Mouse (Mus musculus) skeletal muscle tissue, postnatal 0 days (tissue): ENCODE data around the gene Fbxl12. TPM values are rescaled to one million over a fixed set of nuclear protein-coding genes. Genes with fewer than 3 reads are reported as not detected.

Experiments used
- polyA plus RNA-seq: library from polyadenylated mRNA; unstranded; fragments of >200 nt; fragmentation: Nextera tagmentation; extraction: Ambion mirVana; gene quantifications from 2 replicates; pipeline ENCODE4 v1.2.1, GENCODE M21; 2015

Fbxl12 gene
- 13.1 and 13.8 TPM in 2 replicates for polyA plus RNA-seq

DNA sequence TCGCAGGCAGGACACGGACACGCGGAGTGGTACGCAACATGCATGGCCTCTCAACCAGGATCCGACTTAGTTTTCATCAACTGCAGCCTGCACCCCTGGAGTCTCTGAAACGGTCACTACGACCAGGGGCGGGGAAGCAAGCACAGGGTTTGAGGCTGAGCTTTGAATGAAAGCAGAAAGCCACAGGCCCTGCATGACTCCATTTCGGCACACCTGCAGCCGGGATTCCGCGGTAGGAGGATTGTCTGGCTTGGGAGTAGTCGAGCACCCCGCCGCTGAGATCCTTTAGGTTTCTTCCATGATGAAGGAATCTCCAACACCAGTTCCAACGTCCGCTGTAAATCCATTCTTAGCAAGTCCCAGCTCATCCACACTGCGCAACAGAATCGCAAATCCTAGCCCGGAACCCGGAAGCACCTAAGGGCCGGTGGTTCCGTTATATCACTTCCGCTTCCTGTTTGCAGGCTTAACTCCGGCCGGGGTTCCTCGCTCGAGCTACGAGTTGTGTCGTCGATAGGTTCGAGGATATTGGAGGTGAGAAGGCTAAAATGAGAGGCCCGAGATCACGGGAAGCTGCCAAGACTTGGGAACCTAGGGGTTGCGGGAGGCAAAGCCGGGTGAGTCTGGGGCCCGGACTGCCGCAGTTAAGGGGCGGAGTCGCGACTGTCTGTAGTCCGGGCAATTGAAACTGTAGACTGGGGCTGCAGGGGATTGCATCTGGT lies at the start of gene Fbxl12:
Gene Fbxl12, minus strand, starts transcription at position 408 of the 722 bp plus-strand sequence.

DNA sequence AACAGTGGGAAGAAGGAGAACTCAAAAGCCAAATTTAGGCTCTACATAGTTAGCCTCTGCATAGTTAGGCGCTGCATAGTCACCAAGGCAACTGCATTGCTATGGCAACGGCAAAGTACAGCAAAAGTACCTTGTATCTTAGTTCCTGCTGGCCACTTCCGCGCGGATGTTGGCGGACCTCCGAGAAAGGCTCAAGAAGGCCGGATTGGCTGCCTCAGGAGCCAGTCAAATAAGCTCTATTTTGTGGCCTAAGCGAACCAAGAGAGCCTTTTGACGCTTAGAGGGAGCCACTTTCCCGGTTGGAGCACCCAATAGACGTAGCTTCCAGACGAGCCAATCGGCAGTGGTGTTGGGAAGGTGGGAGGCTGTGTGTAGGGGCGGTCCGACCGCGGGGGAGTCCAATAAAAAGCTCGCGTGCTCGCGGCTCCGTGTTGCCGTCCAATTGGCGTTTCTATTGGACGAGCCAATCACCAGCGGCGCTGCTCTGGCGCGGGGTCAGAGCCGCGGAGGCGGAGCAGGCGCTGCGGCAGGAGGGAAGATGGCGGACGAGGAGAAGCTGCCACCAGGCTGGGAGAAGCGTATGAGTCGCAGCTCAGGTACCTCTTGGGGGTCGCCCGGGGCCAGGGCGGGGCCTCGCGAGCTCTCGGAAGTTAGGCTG lies 7.2 kb upstream of the Fbxl12 start, which contains the start of gene Pin1:
Gene Pin1, plus strand, starts transcription at position 494 of the 658 bp plus-strand sequence.

DNA sequence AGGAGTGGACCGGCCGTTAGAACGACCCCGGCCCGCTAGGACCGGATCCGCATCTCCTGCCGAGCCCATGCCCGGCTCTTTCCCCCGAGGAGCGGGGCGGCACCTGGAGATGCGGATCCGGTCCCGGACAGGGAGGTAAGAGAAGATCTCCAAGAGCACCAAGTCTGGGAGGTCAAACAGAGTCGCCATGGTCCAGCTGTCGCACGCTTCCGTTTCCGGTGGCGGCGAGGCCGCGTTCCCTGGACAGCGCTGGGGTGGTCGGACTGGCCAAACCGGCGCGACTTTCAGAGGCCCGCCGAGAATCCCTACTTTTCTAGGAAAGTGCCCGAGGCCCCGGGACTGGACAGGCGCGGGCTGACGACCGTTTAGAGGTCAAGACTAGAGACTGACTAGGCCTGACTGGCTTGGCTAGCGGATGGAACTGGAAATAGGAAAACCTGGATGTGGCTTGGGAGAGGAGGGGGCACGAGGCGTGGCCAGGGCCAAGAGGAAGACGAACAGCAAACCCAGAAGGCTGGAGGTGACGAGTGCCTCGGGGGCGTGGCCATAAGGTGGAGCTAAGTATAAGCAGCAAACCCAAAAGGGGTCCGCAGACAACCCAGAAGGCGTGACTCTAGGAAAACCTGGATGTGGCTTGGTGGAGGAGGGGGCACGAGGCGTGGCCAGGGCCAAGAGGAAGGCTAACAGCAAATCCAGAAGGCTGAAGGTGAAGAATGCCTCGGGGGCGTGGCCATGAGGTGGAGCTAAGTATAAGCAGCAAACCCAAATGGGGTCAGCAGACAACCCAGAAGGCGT lies 2.3 kb downstream of the Fbxl12 start, which contains the start of gene Ubl5:
Gene Ubl5, plus strand, starts transcription at position 778 of the 795 bp plus-strand sequence.

DNA sequence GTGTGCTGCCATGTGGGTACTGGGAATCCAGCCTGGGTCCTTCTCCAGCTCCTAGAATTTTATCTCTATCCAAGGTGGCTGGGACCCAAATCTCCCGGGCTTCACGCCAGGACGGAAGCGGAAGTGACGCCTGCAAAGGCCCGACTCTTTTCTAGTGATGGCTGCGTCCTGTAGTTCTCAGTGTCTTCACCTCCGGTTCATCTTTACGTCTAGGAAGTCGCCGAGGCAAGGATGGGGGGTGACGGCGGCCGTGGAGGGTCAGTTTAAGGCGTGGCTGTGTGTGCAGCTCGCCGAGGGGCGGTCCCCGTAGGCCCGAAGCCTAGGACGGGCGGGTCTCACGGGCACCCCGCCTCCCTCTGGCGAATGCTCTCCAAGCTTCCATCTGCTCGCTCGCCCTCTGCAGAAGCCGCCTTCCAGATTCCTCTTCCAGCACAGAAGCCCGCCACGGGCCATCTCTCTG lies 63.4 kb downstream of the Fbxl12 start, which contains the start of gene Zfp846:
Gene Zfp846, plus strand, starts transcription at position 117 of the 460 bp plus-strand sequence.

Other genes with a start within 250 kb of the Fbxl12 start
- gene Zfp26, start 184.6 kb downstream of the Fbxl12 start, polyA plus RNA-seq: 5.0 and 5.9 TPM in 2 replicates
- 7.0 and 7.2 TPM in 2 replicates for gene Zfp426, start 152.0 kb downstream of the Fbxl12 start, polyA plus RNA-seq
- gene Zfp266, start 123.3 kb downstream of the Fbxl12 start, polyA plus RNA-seq: 25.1 and 28.1 TPM in 2 replicates
- gene Zfp846, start 63.5 kb downstream of the Fbxl12 start, polyA plus RNA-seq: 5.5 and 7.1 TPM in 2 replicates
- gene Ubl5, start 1.9 kb downstream of the Fbxl12 start, polyA plus RNA-seq: 264 and 297 TPM in 2 replicates
- 30.5 and 31.7 TPM in 2 replicates for gene Pin1, start 7.3 kb upstream of the Fbxl12 start, polyA plus RNA-seq
- 1.0 and 1.9 TPM in 2 replicates for gene Olfm2, start 101.6 kb upstream of the Fbxl12 start, polyA plus RNA-seq
- gene Col5a3, start 170.3 kb upstream of the Fbxl12 start, polyA plus RNA-seq: 32.7 and 37.9 TPM in 2 replicates
- gene Rdh8, start 173.7 kb upstream of the Fbxl12 start, polyA plus RNA-seq: not detected in 2 replicates
- 5.3 and 6.4 TPM in 2 replicates for gene A230050P20Rik, start 223.9 kb upstream of the Fbxl12 start, polyA plus RNA-seq
- gene Angptl6, start 235.0 kb upstream of the Fbxl12 start, polyA plus RNA-seq: 4.1 and 4.4 TPM in 2 replicates
- 27.7 and 28.3 TPM in 2 replicates for gene Ppan, start 243.4 kb upstream of the Fbxl12 start, polyA plus RNA-seq